Mouse (Mus musculus): ENCODE data around the gene Nxpe3.

DNA sequence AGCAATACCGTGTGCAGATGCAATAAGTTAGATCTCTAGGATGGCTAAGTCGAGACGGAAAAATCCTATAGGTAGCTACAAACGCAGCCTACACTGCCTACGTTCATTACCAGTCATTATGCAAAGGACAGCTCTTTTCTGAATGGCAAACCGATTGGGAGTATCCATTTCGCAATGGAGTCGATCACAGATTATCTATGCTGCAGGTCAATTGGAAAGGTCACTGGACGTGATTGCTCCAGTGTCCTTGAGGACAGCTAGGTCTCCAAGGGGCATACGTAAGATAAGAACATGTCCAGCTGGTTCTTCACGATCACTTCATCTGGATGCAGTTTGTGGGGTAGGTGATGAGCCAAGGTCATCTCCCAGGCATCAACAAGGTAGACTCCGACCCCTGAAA is 51.2 kb downstream of the Nxpe3 start:
- no peak for TF ChIP-seq POLR2A (IDR thresholded peaks at IDR 0.05; ENCODE audit: borderline replicate concordance, control insufficient read depth, low read depth, low read length)
- TF ChIP-seq CTCF (IDR thresholded peaks at IDR 0.05; ENCODE audit: control insufficient read depth, insufficient read depth, low read length) = no peak

Data from bone marrow, adult 2 months (tissue).